Mouse (Mus musculus): ENCODE results near the gene Tacr3. TPM values are rescaled to one million over a fixed set of nuclear protein-coding genes. Genes with fewer than 3 reads are reported as not detected.

The Tacr3 gene
- 0.11 TPM in 2 replicates for polyA plus RNA-seq (2012; rRNA removed)

GRCm38 (mm10) chr3:134828875-134829530, at the start of gene Tacr3:
Gene Tacr3, plus strand, starts transcription at chr3:134829007.
- 3% methylated on average over 36 of the region's 36 CpGs for WGBS

GRCm38 (mm10) chr3:134828492-134828874, 324 bp upstream of the Tacr3 start:
- WGBS, result 40% methylated on average over 6 of the region's 6 CpGs
- DNase-seq (ENCODE audit: low read depth, low spot score), result no peak

More at GRCm38 (mm10) chr3:134828875-134829530, at the start of gene Tacr3:
- DNase-seq (ENCODE audit: low read depth, low spot score), result no peak

- 7% methylated on average over 13 of the region's 13 CpGs for whole genome bisulfite sequencing
- DNase-seq (ENCODE audit: low read depth, low spot score), result no peak
Observed at GRCm38 (mm10) chr3:134829531-134829921, 719 bp downstream of the Tacr3 start.

GRCm38 (mm10) chr3:134851342-134851741, 22.5 kb downstream of the Tacr3 start:
- 73% methylated on average over 4 of the region's 4 CpGs for WGBS

GRCm38 (mm10) chr3:134877701-134878100, 48.9 kb downstream of the Tacr3 start:
- 92% methylated on average over 1 of the region's 1 CpGs for WGBS
- no peak for DNase-seq (ENCODE audit: low read depth, low spot score)

More at GRCm38 (mm10) chr3:134851342-134851741, 22.5 kb downstream of the Tacr3 start:
- no peak for DNase-seq (ENCODE audit: low read depth, low spot score)

GRCm38 (mm10) chr3:134895831-134896230, 67.0 kb downstream of the Tacr3 start:
- 59% methylated on average over 2 of the region's 2 CpGs for WGBS

GRCm38 (mm10) chr3:134908890-134909289, 80.1 kb downstream of the Tacr3 start:
- DNase-seq (ENCODE audit: low read depth, low spot score), result no peak
- WGBS, result 73% methylated on average over 3 of the region's 3 CpGs

More at GRCm38 (mm10) chr3:134895831-134896230, 67.0 kb downstream of the Tacr3 start:
- no peak for DNase-seq (ENCODE audit: low read depth, low spot score)

GRCm38 (mm10) chr3:134934703-134935102, 105.9 kb downstream of the Tacr3 start:
- DNase-seq (ENCODE audit: low read depth, low spot score), result no peak
- 85% methylated on average over 1 of the region's 1 CpGs for WGBS

GRCm38 (mm10) chr3:134935461-134935860, 106.7 kb downstream of the Tacr3 start:
- DNase-seq (ENCODE audit: low read depth, low spot score), result no peak
- 86% methylated on average over 4 of the region's 4 CpGs for WGBS

- no peak for DNase-seq (ENCODE audit: low read depth, low spot score)
- 56% methylated on average over 6 of the region's 6 CpGs for WGBS
Observed at GRCm38 (mm10) chr3:134963461-134963860, 134.7 kb downstream of the Tacr3 start.

- 55% methylated on average over 3 of the region's 3 CpGs for WGBS
- DNase-seq (ENCODE audit: low read depth, low spot score), result no peak
Observed at GRCm38 (mm10) chr3:134978902-134979301, 150.1 kb downstream of the Tacr3 start.

GRCm38 (mm10) chr3:134980140-134980539, 151.3 kb downstream of the Tacr3 start:
- 57% methylated on average over 3 of the region's 3 CpGs for WGBS
- no peak for DNase-seq (ENCODE audit: low read depth, low spot score)

Measured in large intestine, adult 2 months (tissue).